Mouse (Mus musculus) retina, adult 2 months (tissue): ENCODE results near the gene Cyp2t4.

Experiments used
- DNase-seq: peaks from one replicate; pipeline ENCODE4 v3.0.0-alpha.2; 2012; ENCODE audit warnings: low read depth, low spot score

Cyp2t4 gene

DNA sequence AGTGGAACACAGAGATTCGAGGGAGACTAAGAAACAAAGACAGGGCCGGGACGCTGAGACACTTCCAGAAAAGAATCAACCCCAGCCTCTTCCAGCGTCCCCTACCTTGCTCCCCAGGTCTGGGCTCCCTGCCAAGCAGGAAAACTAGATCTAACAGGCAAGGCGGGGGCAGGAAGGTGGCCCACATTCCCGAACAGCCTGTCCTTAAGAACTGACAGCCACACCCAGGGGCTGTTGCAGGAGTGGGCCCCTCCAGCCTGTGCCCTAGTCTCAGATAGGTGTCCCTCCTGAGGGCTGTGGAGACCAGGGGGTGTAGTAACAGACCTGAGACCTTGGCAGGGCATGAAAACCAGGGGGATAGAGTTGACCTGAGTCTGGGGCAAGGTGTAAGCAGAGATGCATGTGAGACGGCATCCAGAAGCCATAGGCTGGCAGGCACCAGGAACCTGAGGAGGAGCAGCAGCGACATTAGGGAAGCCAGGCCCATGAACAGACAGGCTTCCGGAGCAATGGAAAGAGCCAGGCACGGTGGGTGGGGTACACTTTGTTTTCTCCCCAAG is at the start of gene Cyp2t4:
Gene Cyp2t4 (plus strand): TSS at position 510 of the 560 bp plus-strand sequence.
- DNase-seq, result no peak

DNA sequence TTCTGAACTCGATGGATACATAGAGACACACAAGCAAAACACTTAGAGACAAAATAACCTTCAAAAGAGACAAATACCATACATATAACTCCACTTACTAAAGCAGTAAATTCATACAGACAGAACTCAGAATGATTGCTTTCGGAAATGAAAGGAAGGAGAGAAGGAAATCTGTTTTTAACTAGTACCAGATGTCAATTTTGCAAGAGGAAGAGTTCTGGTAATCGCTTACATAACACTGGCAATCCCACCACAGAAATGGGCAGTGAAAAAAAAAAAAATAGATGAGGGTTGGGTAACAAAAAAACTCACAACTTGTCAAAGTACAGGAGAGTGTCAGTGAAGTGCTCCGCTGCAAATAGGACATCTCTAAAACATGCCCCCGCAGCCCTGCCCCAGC is 48.6 kb upstream of the Cyp2t4 start:
- DNase-seq, result no peak

DNA sequence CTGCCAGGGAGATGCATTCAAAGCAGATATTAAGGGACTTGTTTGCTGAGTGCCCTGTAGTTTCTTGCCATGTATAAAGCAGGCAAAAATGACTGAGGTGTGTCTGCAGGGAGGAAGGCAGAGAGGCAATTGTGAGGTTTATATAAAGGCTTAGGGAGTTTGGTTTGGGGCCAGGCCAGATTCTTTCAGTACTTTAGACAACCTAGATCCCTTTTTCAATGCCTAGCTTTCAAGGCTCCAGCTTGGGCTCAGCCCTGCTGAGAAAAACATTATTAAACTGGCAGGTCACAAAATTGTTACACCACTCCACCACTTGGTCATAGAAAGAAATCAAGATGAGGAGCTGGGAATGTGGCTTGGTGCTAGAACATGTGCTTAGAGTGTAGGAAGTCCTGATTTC is 43.2 kb upstream of the Cyp2t4 start:
- DNase-seq, result no peak

DNA sequence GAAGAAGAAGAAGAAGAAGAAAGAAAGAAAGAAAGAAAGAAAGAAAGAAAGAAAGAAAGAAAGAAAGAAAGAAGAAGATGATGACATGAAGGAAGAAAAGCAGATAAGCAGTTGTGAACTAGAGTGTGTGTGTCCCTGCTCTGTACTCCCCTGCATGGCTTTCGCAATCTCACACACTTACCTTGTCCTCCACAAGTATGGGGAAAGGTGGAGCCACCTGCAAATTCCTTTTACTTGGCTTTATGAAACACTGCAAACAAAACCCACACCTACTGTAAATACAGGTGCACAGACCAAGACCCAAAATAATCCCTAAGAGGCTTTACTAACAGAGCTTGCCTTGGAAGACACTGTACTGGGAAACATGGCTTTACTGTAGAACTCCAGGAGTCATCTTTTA is 42.5 kb upstream of the Cyp2t4 start:
- DNase-seq, result no peak

DNA sequence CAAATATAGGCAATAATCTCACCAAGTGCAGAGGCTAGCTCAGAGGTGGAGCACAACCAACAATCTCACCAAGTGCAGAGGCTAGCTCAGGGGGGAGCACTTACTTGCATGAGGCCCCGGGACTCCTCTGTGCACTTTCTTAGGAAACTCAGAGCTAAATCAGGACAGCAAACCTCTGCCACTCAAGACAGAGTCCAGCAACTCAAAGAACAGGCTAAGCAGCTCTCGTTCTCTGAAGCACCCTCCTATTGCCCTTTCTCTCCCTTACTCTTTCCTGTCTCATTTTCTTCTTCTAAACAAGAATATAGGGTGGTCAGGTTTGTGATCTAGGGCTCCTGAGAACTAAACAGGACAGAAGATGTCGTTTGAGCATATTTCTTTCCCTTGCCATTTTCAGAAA is 41.5 kb upstream of the Cyp2t4 start:
- no peak for DNase-seq

DNA sequence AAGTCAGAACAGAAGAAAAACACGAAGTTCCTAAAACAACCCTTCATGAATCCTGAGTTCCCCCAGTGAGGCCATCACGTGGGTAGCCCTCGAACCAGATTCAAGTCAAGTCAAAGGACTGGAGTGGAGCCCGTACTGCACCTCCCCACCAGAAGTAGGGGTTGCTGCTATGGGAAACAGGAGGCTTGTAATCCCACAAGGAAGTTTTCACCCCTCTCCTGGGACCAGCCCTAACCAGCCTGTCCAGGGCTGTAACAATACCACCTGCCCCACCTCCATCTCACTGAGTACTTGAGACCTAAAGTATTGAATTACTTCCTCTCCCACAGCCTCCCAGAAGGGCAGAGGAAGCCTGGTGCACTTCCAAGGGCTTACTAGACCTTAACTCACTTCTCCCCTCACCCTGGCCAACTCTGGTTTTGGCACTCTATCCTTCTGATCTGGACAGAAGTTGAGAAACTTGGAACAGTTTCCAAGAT is 35.4 kb upstream of the Cyp2t4 start:
- no peak for DNase-seq

DNA sequence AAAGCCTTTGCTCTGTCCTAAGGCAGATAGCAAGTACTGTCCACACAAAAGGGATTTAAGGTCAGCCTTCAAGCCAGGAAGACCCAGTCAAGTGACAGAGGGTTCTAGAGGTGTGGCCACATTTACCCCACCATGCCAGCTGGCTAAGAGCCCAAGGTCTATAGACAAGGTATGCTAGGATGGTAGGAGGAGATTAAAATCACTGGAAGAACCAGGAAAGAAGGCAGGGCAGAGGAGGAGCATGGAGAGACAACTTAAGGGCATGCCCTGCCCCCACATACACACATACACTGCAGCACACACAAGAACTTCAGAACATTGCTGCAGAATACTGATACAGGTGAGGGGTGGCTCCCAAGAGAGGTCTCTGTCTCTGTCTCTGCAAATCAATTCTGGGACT is 33.8 kb upstream of the Cyp2t4 start, which contains the start of gene Cyp2f2:
Gene Cyp2f2 (plus strand): TSS at position 234 of the 400 bp plus-strand sequence.
- DNase-seq, result no peak

DNA sequence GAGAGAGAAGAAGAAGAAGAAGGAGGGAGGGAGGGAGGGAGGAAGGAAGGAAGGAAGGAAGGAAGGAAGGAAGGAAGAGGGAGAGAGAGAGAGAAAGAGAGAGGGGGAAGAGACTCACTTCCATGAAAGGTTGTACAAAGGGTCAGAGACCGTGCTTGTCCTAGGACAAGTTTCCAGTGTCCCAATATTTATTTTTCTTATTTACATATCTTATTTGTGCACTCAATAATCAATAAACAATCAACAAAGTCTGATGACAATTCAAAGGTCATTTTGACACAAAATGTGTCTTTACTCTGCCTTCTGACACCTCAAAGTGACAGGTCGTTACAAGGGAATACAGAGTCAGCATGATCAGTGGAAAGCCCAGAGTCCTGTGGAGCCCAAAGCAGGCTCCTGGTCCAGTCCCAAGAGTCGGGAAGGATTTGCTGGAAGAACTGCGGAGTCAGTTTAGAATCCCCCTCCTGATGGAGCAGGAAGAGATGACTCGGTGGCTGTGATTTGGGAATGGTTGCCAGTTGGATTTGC is 29.1 kb upstream of the Cyp2t4 start:
- no peak for DNase-seq

DNA sequence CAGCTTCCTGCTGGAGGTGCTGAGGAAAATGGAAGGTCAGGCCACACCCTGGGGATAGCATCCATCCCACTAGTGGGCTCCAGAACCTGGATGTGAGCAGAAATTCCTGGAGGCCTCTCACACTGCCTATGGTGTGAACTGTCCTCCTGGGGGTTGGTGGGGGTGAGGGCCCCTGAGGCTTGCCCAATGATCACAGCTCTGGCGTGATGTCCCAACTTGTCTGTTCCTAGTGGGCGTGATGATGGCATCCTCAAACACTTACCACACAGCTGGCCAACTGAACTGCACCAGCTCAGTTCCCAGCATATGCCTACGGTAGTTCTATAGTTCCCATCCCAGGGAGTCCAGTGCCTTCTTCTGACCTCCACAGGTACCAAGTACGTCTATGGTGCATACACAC is 28.5 kb upstream of the Cyp2t4 start:
- no peak for DNase-seq

DNA sequence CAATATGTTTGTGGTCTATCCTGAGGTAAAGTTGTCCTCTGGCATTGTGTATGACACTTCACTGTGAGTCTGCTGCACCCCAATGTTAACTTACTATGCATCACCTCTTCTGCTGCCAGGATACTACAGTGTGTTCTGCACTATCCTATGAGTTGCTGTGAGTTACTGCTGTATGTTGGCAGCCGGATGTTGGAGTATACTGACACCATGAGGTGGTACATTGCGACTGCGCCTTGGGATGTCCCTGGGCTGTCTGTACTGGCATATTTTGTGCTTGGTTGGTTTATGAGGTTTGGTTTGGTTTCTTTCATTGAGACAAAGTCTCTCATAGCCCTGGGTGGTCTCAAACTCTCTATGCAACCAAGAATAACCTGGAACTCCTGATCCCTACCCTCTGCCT is 25.4 kb upstream of the Cyp2t4 start:
- peak; percentile 9 for DNase-seq

DNA sequence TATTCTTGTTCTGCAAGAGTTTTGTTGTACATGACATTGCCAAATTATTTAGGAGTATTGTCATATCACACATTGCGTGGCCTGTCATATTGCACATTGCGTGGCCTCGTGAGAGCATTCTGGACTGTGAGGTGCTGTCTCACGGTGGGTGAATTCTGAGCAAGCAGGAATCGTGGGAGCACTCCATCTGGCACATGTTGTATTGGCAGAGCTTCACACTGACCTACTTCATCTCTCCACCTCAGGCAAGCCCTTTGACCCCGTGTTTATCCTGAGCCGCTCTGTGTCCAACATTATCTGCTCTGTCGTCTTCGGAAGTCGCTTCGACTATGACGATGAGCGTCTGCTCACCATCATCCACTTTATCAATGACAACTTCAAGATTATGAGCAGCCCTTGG is 24.6 kb upstream of the Cyp2t4 start:
- no peak for DNase-seq

DNA sequence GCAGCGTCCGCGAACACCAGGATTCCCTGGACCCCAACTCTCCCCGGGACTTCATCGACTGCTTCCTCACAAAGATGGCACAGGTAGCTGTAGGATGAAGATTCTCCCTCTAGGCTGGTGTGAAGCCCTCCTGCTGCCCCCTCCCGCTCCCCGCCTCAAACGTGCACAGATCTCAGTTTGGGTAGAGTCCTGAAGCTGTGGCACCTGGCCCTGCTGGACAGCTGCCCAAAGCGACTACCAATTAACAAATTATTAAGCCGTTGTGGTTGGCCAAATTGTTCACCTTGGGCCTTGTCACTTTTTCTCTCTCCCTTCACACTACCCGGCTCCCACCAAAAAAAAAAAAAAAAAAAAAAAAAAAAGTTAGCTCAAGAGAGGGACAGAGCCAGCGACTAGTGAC is 23.7 kb upstream of the Cyp2t4 start:
- DNase-seq, result no peak

DNA sequence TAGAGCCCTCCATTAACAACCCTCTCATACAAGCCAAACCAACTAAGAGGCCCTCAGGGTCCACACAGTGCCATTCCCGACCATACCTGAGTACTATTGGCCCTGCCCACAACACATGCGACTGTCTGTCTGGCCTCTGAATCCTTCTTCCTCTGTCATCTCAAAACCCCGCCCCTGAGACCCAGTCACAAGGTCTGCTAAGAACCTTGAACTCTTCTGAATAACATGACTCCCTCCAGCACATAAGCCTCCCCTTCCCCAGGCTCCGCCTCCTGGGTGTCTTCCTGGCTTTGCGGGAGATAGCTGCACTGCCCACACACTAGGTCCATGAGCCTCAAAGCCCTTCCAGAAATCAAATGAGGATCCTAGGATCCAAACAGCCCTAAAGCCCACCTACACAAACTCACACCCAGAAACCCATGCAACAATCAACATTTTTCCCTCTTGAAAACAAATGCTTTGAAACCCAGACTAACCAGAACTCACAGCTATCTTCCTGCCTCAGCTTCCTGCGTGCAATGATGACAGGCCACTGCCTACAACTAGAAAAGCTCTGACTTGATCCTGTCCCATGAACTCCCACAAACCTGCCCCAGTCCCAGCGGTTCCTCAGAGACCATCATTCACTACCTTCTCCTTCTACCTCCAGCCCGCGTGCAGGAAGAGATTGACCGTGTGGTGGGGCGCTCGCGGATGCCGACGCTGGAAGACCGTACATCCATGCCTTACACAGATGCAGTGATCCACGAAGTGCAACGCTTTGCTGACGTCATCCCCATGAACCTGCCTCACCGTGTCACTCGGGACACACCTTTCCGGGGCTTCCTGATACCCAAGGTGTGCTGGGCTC is 22.8 kb upstream of the Cyp2t4 start:
- no peak for DNase-seq

DNA sequence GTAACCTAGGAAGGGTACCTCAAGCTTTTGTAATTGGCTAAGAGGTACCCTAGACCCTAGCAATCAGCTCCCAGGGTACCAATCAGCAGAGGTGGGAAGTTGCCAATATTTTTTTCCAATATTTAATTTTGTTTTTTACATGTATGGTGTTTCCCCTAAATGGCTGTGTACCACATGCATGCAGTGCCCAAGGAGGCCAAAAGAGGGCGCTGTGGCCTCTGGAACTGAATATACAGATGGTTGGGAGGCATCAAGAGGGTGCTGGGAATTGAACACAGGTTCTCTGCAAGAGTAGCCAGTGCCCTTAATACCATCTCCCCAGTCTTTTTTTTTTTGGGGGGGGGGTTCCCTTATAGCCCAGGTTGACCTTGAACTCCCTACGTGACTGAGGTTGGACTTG is 22.1 kb upstream of the Cyp2t4 start:
- DNase-seq, result no peak

DNA sequence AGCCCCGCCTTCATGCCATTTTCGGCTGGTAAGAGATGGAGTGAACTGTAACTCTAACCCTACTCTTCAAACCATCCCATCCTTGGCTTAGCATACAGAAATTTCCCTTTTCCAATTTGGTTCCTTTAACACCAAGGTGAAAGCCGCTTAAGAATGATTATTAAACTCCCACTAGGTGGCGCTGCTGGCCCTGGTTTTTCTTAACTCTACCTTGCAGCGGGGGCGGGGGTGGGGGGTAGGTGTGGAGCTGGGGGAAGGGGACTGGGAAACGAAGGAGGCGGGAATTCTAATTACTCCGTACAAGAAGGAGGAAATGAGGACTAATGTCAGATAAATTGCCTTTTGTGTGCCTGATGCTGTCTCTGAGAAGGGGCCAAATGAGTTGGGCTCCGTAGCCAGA is 20.9 kb upstream of the Cyp2t4 start:
- peak; percentile 47 for DNase-seq

DNA sequence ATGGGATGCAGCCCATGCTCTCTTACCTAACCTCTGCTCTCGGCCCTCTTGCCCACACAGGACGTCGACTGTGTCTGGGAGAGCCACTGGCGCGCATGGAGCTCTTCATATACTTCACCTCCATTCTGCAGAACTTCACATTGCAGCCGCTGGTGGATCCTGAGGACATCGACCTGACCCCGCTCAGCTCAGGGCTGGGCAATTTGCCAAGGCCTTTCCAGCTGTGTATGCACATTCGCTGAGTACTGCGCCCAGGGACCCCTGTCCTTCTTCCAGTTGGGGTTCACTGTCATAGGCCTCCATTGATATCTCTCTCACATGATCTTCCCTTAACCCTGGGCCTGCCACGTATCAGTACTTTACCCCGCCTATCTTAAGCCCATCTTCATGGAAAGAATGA is 20.4 kb upstream of the Cyp2t4 start:
- DNase-seq, result no peak

DNA sequence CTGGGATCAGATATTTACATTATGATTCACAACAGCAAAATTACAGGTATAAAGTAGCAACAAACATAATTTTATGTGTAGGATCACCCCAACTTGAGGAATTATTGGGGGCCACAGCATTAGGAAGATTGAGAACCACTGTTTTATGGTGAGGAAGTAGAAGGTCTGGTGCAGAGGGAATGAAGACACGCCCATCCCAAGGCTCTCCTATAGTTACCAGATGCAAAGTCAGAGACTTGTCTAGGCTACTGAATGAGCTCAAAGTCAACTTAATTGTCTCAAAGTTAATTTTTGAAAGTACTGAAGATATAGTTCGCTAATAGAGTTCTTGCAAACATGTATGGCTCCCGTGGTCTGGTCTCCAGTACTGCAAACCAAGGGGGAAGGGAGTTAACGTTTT is 19.8 kb upstream of the Cyp2t4 start:
- DNase-seq, result no peak

DNA sequence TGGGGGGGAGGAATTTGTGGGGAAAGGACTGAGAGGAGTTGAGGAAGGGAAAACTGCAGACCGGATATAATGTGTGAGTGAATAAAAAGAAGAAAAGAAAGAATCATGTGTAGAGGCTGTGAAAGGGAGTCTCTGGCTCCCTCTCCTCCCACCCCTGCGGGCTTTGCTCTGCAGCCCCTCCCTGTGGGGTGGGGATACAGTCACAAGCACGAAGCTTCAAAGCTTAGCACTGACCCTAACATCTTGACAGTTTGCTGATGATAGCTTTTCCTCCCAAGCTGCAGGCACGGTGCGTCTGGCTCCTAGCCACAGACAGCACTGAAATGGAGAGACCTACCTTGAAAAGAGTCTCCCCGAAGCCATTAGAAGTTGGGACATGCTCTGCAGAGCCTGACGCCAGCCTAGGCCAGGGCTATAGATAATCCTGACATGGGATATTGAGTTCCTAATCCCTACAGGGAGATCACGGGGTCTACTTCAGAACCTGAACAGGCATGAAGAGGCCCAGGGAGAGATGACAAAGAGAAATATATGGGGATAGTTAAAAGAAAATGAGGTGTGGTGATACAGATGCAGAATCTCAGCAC is 17.0 kb upstream of the Cyp2t4 start:
- no peak for DNase-seq

DNA sequence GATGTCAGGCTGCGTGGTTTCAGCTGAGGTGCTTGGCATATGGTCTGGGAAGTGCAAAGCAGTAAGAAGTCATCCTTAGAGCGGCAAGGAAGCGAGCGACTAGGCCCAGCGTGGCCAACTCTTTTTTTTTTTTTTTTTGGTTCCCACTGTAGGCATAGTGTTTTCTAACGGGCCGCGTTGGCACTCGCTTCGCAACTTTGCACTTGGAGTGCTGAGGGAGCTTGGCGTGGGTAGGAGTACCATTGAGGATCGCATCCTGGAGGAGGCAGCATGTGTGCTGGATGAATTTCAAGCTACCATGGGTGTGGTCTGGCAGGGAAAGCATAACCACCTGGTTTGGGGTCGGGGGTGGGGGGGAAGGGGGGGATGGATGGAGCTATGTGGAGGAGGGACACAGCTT is 2.5 kb downstream of the Cyp2t4 start:
- DNase-seq, result no peak

DNA sequence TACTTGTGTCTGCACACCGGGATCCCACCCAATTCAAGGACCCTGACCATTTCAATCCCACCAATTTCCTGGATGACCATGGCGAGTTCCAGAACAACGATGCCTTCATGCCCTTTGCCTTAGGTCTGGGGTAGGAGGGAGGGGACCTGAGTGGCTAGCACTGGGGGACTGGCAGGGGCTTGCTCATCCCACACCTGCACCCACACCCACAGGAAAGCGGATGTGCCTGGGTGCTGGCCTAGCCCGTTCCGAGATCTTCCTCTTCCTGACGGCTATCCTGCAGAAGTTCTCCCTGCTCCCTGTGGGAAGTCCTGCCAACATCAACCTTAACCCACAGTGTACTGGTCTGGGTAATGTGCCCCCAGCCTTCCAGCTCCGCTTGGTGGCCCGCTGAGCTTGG is 4.7 kb downstream of the Cyp2t4 start:
- no peak for DNase-seq

DNA sequence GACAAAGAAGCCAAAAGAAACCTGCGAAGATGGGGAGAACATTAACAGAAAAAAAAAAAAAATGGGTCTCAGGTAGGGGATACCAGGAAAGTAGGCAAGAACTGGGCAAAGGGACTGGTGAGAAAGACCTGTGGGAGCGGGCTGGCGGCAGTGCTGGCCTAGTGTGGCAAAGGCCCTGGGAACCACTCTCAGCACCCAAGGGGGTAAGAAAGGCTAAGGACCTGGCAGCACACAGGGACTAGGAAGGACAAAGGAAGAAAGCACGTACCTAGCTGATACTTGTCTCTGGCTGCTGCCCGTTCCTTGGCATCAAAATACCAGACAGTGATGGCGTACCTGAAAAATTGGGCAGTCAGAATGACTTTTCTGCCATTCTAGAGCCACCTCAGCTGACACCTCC is 5.7 kb downstream of the Cyp2t4 start:
- DNase-seq, result no peak

DNA sequence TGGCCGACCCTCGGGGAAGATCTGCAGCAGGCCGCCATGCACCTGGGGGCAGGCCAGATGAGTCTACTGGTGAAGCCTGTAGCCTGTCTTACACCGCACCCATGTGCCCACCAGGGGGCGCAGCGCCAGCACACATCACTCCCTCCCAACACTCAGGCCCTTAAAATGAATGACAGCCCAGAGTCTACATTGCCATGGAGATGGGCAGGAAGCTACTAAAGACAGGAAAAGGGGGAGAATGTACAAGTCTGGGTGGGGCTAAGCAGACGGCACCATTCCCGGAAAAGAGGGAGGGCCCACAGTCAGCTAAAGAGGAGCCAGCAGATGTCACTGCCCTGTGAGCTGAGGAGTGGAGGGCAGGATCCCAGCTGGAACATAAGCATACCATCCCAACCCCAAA is 6.4 kb downstream of the Cyp2t4 start:
- DNase-seq, result no peak

DNA sequence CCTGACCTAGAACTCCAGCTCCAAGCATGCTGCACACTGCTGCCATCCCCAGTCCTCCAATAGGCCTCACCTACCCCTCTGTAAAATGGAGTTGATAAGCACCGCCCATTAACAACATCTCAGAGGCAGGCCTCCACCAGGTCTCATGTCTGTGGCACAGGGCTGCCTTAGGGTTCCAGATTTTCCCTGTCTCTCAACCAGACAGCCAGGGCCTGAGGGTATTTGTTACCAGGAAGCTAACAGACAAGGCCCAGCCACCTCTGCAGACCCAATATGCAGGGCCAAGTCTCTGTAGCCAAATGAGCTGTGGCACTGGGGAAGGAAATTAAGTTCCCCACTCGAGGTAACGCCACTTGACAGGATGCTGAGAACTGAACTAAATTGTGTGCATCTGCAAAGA is 7.4 kb downstream of the Cyp2t4 start:
- DNase-seq, result no peak
